Mouse (Mus musculus) left cerebral cortex, postnatal 4 days (tissue): ENCODE data around the gene Aplnr. TPM values are rescaled to one million over a fixed set of nuclear protein-coding genes. Genes with fewer than 3 reads are reported as not detected.

Experiments used
- DNase-seq: peaks from one replicate; pipeline ENCODE4 v3.0.0-alpha.2; 2022
- intact Hi-C: fragments of 180-260 bp; cut with DNase I; formaldehyde crosslinking; loops from one replicate; pipeline ENCODE4 v1.15.1; 2025
- total RNA-seq, 2 experiments: library from RNA; stranded (reverse); gene quantifications; 2 replicates each; pipeline ENCODE4 v1.2.3; 2021

The Aplnr gene
- total RNA-seq, 2 experiments from 2014 or later, result 27.9 to 28.4 TPM

- intact Hi-C loops, result no loop called here
- peak; percentile 62 for DNase-seq
Measured at GRCm38 (mm10) chr2:85173545-85173944, 37.5 kb downstream of the Aplnr start.

- no peak for DNase-seq
- intact Hi-C loops, result no loop called here
Measured at GRCm38 (mm10) chr2:85178139-85178800, 42.2 kb downstream of the Aplnr start.

DNA sequence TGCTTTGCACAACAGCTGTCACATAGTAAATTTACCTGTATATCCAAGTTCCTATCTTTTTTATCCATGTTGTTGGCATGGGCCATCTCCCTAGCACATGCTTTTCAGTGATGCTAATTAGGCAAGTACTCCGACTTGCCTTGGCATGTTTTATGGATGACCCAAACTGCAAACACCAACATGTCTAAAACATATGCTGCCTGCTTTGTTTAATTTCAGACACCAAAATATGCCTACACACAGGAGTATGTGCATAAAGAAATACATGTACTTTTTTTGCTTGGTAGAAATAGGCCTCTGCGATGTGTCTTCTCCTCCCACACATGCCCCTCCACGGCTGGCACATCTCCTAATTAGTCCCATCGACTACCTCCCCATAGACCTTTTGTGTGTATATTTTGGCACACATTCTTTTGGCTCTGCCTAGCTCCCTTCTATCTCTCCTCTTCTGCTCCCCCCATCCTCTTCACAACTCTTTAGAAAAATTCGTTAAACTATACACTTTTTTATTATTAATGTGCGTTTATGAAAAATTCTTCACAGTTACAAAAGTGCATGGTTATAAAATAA lies 51.6 kb downstream of the Aplnr start:
- peak; percentile 51 for DNase-seq
- intact Hi-C loops, result no loop called here

Other genes starting within 250 kb of the Aplnr start
- 10 to 100 TPM; 59.4 to 61.6 TPM for gene Rtn4rl2, start 249.5 kb upstream of the Aplnr start, total RNA-seq
- gene Slc43a3, start 199.6 kb upstream of the Aplnr start, total RNA-seq, result 1 to 10 TPM; 3.4 to 5.6 TPM
- not detected for gene Prg2, start 155.8 kb upstream of the Aplnr start, total RNA-seq
- gene Prg3, start 148.0 kb upstream of the Aplnr start, total RNA-seq, result not detected
- 100 to 1,000 TPM; 146 to 154 TPM for gene Ssrp1, start 99.0 kb upstream of the Aplnr start, total RNA-seq
- 1 to 10 TPM; 1.0 to 1.4 TPM for gene P2rx3, start 98.8 kb upstream of the Aplnr start, total RNA-seq
- gene Tnks1bp1, start 88.2 kb upstream of the Aplnr start, total RNA-seq, result 10 to 100 TPM; 80.1 to 91.9 TPM
- gene Lrrc55, start 61.0 kb downstream of the Aplnr start, total RNA-seq, result 10 to 100 TPM; 53.3 to 54.1 TPM
- not detected for gene Olfr987, start 203.1 kb downstream of the Aplnr start, total RNA-seq
- not detected for gene Olfr988, start 227.0 kb downstream of the Aplnr start, total RNA-seq